Mouse (Mus musculus): ENCODE results near the gene Robo2. TPM values are rescaled to one million over a fixed set of nuclear protein-coding genes. Genes with fewer than 3 reads are reported as not detected.
"Not testable (repeated sequence)": the region's sequence is repeated elsewhere in the genome, so short reads cannot be mapped to it uniquely, and the experiment has no call there.

Robo2 gene
- polyA plus RNA-seq, 1 experiment from 2014 or later: 3.6 TPM

DNA sequence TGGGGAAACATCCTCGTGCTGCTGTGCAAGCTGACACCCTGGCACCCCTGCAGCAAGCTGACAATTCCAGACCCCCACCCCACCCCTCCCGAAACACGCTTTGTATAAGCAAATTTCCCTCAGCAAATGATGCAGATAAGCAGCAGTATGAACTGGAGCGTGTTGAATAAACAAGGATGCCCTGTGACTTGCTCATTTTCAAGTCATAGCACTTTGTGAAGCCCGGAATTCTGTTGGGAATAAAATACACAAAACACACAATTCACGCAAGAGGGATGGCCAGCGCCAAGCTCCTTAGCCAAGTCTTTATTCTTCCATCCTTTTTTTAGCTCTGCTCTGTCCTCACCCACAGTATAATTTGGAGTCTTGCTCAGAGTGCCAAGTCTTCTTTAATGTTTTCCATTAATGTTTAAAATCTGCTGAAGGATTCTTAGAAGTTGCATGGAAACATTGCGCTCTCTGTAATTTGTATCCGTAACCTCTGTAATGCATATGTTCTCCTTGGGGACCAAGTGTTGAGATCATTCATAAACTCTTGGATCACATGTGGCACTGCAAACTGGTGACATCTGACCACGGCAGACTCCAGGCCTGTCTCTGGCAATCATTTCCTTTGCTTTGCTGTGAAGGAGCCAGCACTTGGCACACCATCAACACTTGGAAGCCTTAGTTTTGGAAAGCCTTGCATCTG is 356.4 kb downstream of the Robo2 start:
- Histone ChIP-seq H3K27ac (ENCODE audit: low read length) (no peak overlapping the region), H3K9me3 (replicated peaks; ENCODE audit: control insufficient read depth, low read length) (no peaks in the 10 kb centered on the region; the same call in 1 of the 2 replicates), H3K9ac (ENCODE audit: low read depth, low read length) (no peak overlapping the region), H3K4me2 (ENCODE audit: low read depth, low read length) (no peak overlapping the region), H3K4me1 (ENCODE audit: control insufficient read depth, low read depth, low read length) (no peaks in the 10 kb centered on the region), H3K36me3 (ENCODE audit: control insufficient read depth, insufficient read depth) (no peaks in the 10 kb centered on the region), H3K27me3 (ENCODE audit: control insufficient read depth, insufficient read depth, low read depth, low read length) (no peaks in the 10 kb centered on the region), H3K4me3 (ENCODE audit: low read depth, low read length) (no peak overlapping the region)
- no peak for ATAC-seq (ENCODE audit: low read depth)
- 55% methylated on average over 10 of the region's 10 CpGs for WGBS (ENCODE audit: insufficient replicate concordance)

DNA sequence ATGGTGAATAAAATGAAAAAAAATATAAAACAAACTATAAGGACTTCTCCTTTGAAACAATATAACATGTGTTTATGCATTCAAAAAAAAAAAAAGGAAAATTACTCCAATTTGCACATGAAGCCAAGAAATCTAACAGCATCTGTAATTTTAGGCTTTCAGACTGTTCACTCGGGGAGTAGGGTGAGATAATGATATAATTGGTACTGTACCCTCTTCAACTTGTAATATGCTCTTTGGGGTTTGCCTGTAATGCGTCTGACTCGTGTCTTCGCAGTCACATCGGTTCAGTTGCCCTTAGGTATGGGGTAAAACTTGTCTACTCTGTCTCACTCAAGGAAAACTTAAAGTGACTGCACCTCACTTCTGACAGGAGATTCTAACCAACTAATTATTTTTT is 362.2 kb downstream of the Robo2 start:
- Histone ChIP-seq H3K4me3 (ENCODE audit: low read depth, low read length) (no peak overlapping the region), H3K27me3 (ENCODE audit: control insufficient read depth, insufficient read depth, low read depth, low read length) (no peaks in the 10 kb centered on the region), H3K9ac (ENCODE audit: low read depth, low read length) (no peak overlapping the region), H3K36me3 (ENCODE audit: control insufficient read depth, insufficient read depth) (no peaks in the 10 kb centered on the region), H3K9me3 (replicated peaks; ENCODE audit: control insufficient read depth, low read length) (no peaks in the 10 kb centered on the region), H3K4me1 (ENCODE audit: control insufficient read depth, low read depth, low read length) (no peaks in the 10 kb centered on the region), H3K27ac (ENCODE audit: low read length) (no peak overlapping the region), H3K4me2 (ENCODE audit: low read depth, low read length) (no peak overlapping the region)
- ATAC-seq (ENCODE audit: low read depth): no peak
- 68% methylated on average over 5 of the region's 5 CpGs for WGBS (ENCODE audit: insufficient replicate concordance)

DNA sequence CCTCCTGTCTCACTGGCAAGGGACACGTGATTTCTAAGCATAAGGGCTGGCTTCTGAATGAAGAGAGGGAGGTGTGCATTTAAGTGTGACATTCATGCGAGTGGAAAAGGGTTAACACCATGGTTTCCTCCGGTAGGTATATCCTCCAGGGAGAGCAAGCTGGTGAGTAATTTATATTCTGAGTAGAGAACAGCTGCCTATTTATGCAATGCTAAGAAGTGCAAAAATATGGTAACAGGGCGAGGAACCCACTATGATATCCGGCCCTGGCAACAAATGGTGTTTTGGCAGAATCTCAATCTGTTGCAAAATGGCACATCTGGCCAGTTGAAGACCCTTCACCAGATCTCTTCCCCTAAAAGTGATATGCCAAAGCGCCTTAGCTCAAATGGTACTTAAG is 362.6 kb downstream of the Robo2 start:
- H3K4me1 ChIP-seq (ENCODE audit: control insufficient read depth, low read depth, low read length): no peaks in the 10 kb centered on the region
- no peak overlapping the region for H3K27ac ChIP-seq (ENCODE audit: low read length)
- no peak for ATAC-seq (ENCODE audit: low read depth)
- H3K4me2 ChIP-seq (ENCODE audit: low read depth, low read length): no peak overlapping the region
- H3K4me3 ChIP-seq (ENCODE audit: low read depth, low read length): no peak overlapping the region
- no peaks in the 10 kb centered on the region for H3K27me3 ChIP-seq (ENCODE audit: control insufficient read depth, insufficient read depth, low read depth, low read length)
- no peak overlapping the region for H3K9ac ChIP-seq (ENCODE audit: low read depth, low read length)
- no peaks in the 10 kb centered on the region for H3K9me3 ChIP-seq (replicated peaks; ENCODE audit: control insufficient read depth, low read length)
- H3K36me3 ChIP-seq (ENCODE audit: control insufficient read depth, insufficient read depth): no peaks in the 10 kb centered on the region
- WGBS (ENCODE audit: insufficient replicate concordance): 60% methylated on average over 6 of the region's 6 CpGs

DNA sequence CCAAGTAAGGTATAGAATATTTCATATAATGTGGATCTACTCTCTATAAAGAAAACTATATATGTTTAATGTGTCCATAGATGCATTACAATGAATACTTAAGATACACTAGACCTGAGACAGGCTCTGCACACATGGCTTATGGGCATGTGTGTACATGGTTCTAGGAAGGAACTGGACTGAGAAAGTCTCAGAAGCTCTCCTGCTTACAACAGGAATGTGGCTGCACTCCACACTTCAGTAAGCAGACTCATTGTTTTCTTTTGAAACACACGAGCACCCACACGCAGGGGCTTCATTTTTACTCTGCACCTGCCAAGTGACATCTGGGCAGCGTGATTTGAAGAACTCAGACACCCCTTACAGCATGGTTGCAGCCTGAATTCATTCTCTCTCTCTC is 364.4 kb downstream of the Robo2 start:
- Histone ChIP-seq H3K4me1 (ENCODE audit: control insufficient read depth, low read depth, low read length) (no peaks in the 10 kb centered on the region), H3K9me3 (replicated peaks; ENCODE audit: control insufficient read depth, low read length) (no peaks in the 10 kb centered on the region), H3K36me3 (ENCODE audit: control insufficient read depth, insufficient read depth) (no peaks in the 10 kb centered on the region), H3K9ac (ENCODE audit: low read depth, low read length) (no peak overlapping the region), H3K4me3 (ENCODE audit: low read depth, low read length) (no peak overlapping the region), H3K4me2 (ENCODE audit: low read depth, low read length) (no peak overlapping the region), H3K27me3 (ENCODE audit: control insufficient read depth, insufficient read depth, low read depth, low read length) (no peaks in the 10 kb centered on the region), H3K27ac (ENCODE audit: low read length) (no peak overlapping the region)
- WGBS (ENCODE audit: insufficient replicate concordance): 45% methylated on average over 3 of the region's 3 CpGs
- ATAC-seq (ENCODE audit: low read depth): no peak

DNA sequence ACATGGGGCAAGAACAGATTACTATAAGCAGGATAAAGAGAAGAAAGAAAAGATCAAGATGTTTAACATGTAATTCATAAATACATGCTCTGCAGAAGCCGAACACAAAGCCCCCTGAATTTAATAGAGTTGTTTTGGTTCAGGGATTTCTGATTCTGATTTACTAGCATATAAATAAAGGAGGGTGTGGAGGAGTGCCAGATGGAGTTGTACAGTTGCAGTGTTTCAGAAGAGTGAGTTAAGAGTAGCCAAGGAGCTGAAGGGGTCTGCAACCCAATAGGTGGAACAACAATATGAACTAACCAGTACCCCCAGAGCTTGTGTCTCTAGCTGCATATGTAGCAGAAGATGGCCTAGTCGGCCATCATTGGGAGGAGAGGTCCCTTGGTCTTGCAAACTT is 370.8 kb downstream of the Robo2 start:
- ATAC-seq (ENCODE audit: low read depth); H3K4me3 ChIP-seq (ENCODE audit: low read depth, low read length); H3K9me3 ChIP-seq (replicated peaks; ENCODE audit: control insufficient read depth, low read length); H3K36me3 ChIP-seq (ENCODE audit: control insufficient read depth, insufficient read depth); H3K4me2 ChIP-seq (ENCODE audit: low read depth, low read length); H3K27me3 ChIP-seq (ENCODE audit: control insufficient read depth, insufficient read depth, low read depth, low read length); H3K27ac ChIP-seq (ENCODE audit: low read length); H3K9ac ChIP-seq (ENCODE audit: low read depth, low read length); H3K4me1 ChIP-seq (ENCODE audit: control insufficient read depth, low read depth, low read length): not testable (repeated sequence)
- WGBS (ENCODE audit: insufficient replicate concordance): 50% methylated on average over 1 of the region's 2 CpGs

DNA sequence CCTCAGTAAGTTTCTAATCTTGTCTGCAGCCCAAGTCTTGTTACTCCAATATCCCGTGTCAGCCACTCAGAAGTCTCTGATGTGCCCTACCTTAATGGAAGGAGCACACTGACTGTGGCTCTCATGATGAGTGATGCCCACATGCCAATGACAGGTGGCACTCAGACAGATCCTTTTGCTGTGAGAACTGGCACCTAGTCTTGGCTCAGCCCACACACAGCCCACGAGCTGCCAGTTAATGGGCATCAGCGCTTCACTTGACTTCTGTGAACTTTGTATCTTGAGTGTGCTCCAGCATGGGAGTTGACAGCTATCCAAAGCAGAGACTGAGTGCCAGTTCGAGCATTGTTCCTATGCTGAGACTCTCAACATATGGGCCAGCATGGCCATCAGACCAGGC is 383.8 kb downstream of the Robo2 start:
- Histone ChIP-seq H3K4me1 (ENCODE audit: control insufficient read depth, low read depth, low read length) (no peaks in the 10 kb centered on the region), H3K9ac (ENCODE audit: low read depth, low read length) (no peak overlapping the region), H3K9me3 (replicated peaks; ENCODE audit: control insufficient read depth, low read length) (no peaks in the 10 kb centered on the region), H3K4me3 (ENCODE audit: low read depth, low read length) (no peak overlapping the region), H3K27me3 (ENCODE audit: control insufficient read depth, insufficient read depth, low read depth, low read length) (no peaks in the 10 kb centered on the region), H3K4me2 (ENCODE audit: low read depth, low read length) (no peak overlapping the region), H3K27ac (ENCODE audit: low read length) (no peak overlapping the region), H3K36me3 (ENCODE audit: control insufficient read depth, insufficient read depth) (no peaks in the 10 kb centered on the region)
- 58% methylated on average over 4 of the region's 4 CpGs for WGBS (ENCODE audit: insufficient replicate concordance)
- no peak for ATAC-seq (ENCODE audit: low read depth)

DNA sequence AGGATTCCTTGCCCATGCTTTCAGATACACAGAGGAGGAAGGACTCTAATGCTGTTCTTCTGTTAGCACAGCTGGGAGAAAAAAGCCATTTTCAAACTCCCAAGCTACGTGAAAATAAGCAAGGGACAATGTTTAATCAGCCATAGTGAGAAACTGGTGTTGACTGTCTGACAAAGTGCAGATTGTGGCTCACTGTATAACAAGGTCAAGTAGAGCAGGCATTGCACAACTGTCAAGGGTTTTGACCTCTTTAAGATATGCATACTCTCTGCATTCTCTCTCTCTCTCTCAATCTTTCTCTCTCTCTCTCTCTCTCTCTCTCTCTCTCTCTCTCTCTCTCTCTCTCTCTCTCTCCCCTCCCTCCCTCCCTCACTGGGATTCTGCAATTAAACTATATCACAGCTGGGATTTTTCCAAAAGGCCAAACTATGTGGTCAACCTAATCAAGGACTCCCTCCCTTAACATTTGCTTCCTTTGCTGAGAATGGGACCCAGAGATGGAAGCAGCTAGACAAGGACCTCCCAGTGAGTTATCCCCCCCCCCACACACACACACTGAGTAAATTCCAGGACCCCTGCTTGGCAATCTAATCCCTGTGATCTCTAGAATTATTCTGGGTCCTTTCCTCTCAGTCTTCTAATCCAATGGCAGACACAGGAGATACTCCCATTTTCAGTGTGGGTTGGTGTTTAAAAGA is 389.2 kb downstream of the Robo2 start:
- no peak for ATAC-seq (ENCODE audit: low read depth)
- Histone ChIP-seq H3K4me1 (ENCODE audit: control insufficient read depth, low read depth, low read length) (no peaks in the 10 kb centered on the region), H3K4me3 (ENCODE audit: low read depth, low read length) (no peak overlapping the region), H3K4me2 (ENCODE audit: low read depth, low read length) (no peak overlapping the region), H3K27me3 (ENCODE audit: control insufficient read depth, insufficient read depth, low read depth, low read length) (no peaks in the 10 kb centered on the region), H3K9me3 (replicated peaks; ENCODE audit: control insufficient read depth, low read length) (no peaks in the 10 kb centered on the region), H3K27ac (ENCODE audit: low read length) (no peak overlapping the region), H3K36me3 (ENCODE audit: control insufficient read depth, insufficient read depth) (no peaks in the 10 kb centered on the region), H3K9ac (ENCODE audit: low read depth, low read length) (no peak overlapping the region)
- WGBS (ENCODE audit: insufficient replicate concordance): 39% methylated on average over 1 of the region's 1 CpGs

DNA sequence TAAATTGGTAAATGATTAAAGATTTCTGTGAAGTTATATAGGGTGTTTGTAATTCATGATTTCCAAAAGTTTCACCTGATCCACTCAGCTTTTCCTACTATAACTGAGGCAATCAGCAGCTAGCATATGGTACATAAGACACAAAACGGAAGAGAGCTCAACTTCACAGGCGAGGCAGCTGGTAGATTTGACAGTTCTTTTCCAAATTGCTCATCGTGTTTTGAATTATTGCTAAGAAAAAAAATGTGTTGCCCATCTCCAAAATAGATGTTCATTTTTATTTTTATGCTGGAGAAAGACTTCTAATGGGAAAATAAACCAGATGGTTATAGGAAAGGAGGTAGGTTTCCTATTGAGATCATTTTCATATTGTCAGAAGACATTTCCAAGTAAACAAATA is 405.9 kb downstream of the Robo2 start:
- Histone ChIP-seq H3K9ac (ENCODE audit: low read depth, low read length) (no peak overlapping the region), H3K9me3 (replicated peaks; ENCODE audit: control insufficient read depth, low read length) (no peaks in the 10 kb centered on the region), H3K4me1 (ENCODE audit: control insufficient read depth, low read depth, low read length) (no peaks in the 10 kb centered on the region), H3K36me3 (ENCODE audit: control insufficient read depth, insufficient read depth) (no peaks in the 10 kb centered on the region), H3K4me3 (ENCODE audit: low read depth, low read length) (no peak overlapping the region), H3K27me3 (ENCODE audit: control insufficient read depth, insufficient read depth, low read depth, low read length) (no peaks in the 10 kb centered on the region), H3K27ac (ENCODE audit: low read length) (no peak overlapping the region), H3K4me2 (ENCODE audit: low read depth, low read length) (no peak overlapping the region)
- WGBS (ENCODE audit: insufficient replicate concordance): 54% methylated on average over 3 of the region's 3 CpGs
- no peak for ATAC-seq (ENCODE audit: low read depth)

DNA sequence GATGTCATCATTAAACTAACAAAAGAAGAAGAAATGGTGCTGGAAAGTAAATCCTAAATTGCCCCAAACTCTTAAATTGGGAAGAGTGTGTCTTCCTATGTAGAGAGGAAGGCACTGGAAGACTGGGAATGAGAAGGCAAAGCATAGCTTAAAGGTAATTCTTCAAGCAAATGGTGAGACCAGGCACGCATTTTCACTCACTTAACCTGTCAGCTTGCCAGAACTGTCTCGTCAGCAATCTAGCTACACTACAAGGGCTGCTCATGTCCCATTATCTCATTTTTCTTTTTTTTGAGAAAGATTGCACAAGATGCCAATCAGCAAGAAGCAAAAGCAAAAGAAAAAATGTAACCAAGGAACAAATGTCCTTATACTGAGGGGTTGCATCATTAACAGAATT is 410.3 kb downstream of the Robo2 start:
- no peaks in the 10 kb centered on the region for H3K4me1 ChIP-seq (ENCODE audit: control insufficient read depth, low read depth, low read length)
- 54% methylated on average over 2 of the region's 2 CpGs for WGBS (ENCODE audit: insufficient replicate concordance)
- no peak overlapping the region for H3K4me2 ChIP-seq (ENCODE audit: low read depth, low read length)
- H3K9ac ChIP-seq (ENCODE audit: low read depth, low read length): no peak overlapping the region
- H3K9me3 ChIP-seq (replicated peaks; ENCODE audit: control insufficient read depth, low read length): no peaks in the 10 kb centered on the region
- H3K27ac ChIP-seq (ENCODE audit: low read length): no peak overlapping the region
- no peak overlapping the region for H3K4me3 ChIP-seq (ENCODE audit: low read depth, low read length)
- H3K27me3 ChIP-seq (ENCODE audit: control insufficient read depth, insufficient read depth, low read depth, low read length): no peaks in the 10 kb centered on the region
- no peaks in the 10 kb centered on the region for H3K36me3 ChIP-seq (ENCODE audit: control insufficient read depth, insufficient read depth)
- no peak for ATAC-seq (ENCODE audit: low read depth)

Measured in liver, embryonic 16.5 days (tissue).